In genomic region chr14:117361965-117362309, GRCm38 (mm10) we compare ENCODE assay signal across 16 mouse cellular contexts.
"Had no signal": no experiment of that assay in that cellular context is flagged by ENCODE, and none has a peak within 500 bp of the region (broad histone marks: within the 10 kb centered on the region; RNA-seq: fewer than 3 reads in every experiment).

No protein-coding gene starts in this region.

- H3K27ac ChIP-seq: liver, embryonic 15.5 days; lung, embryonic 15.5 days; macrophage; neural tube, embryonic 12.5 days; stomach, embryonic 15.5 days; stomach, postnatal 0 days had no signal

- ATAC-seq: liver, postnatal 0 days; lung, postnatal 0 days had no signal

- H3K4me1 ChIP-seq: liver, embryonic 15.5 days; lung, embryonic 15.5 days; megakaryocyte, embryonic 14.5 days; stomach, embryonic 15.5 days had no signal

- H3K9ac ChIP-seq: liver, embryonic 15.5 days; liver, postnatal 0 days; lung, embryonic 15.5 days; neural tube, embryonic 12.5 days; stomach, embryonic 15.5 days had no signal

- DNase-seq: liver, postnatal 0 days; lung, adult 2 months; lung, postnatal 14 days; lung, postnatal 36 days; right cerebral cortex, postnatal 14 days; thymus, adult 2 months; thymus, postnatal 25 days; thymus, postnatal 4 days had no signal

- H3K4me3 ChIP-seq: liver, embryonic 15.5 days; lung, embryonic 15.5 days; megakaryocyte, embryonic 14.5 days; neural tube, embryonic 12.5 days; stomach, embryonic 15.5 days had no signal

- H3K27me3 ChIP-seq: liver, embryonic 15.5 days; lung, embryonic 15.5 days; megakaryocyte, embryonic 14.5 days; neural tube, embryonic 12.5 days; stomach, embryonic 15.5 days had no signal

- H3K4me2 ChIP-seq: liver, embryonic 15.5 days; lung, embryonic 15.5 days; neural tube, embryonic 12.5 days; stomach, embryonic 15.5 days had no signal

- H3K36me3 ChIP-seq: liver, embryonic 15.5 days; lung, embryonic 15.5 days; neural tube, embryonic 12.5 days; stomach, embryonic 15.5 days had no signal

- H3K9me3 ChIP-seq: liver, embryonic 15.5 days; lung, embryonic 15.5 days; neural tube, embryonic 12.5 days; stomach, embryonic 15.5 days had no signal
